Mouse (Mus musculus): ENCODE measurements at regions not wholly inside any gene's neighbourhood (a gene's known extent, or its start where the extent isn't known, plus 50 kb on each side); places are given as distances from the start of the nearest gene placed in this dataset.

DNA sequence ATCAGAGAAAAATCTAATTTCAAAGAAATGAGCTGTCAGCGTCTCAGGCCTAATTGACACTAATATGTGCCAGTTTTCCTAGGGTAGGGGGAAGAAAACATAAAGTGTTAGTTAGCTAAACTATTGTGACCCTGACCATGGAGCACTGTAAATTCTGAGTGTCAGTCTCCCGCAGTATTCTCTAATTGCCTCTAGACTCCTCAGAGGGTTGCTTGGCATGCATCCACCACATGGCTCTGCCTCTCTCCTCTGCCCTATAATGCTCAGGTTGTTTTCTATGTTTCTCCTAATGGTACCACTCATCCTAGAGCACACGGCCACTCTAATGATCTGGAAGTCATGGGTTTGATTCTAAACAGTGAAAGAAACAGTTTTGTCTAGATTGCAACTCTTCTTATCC lies 60.9 kb upstream of the Rgs1 start:
- H3K9ac ChIP-seq, result no peak overlapping the region
- H3K27me3 ChIP-seq, result no peaks in the 10 kb centered on the region
- ATAC-seq (ENCODE audit: low FRiP score), result no peak
- no peaks in the 10 kb centered on the region for H3K9me3 ChIP-seq
- H3K4me2 ChIP-seq, result no peak overlapping the region
- H3K4me1 ChIP-seq, result no peaks in the 10 kb centered on the region
- no peak overlapping the region for H3K27ac ChIP-seq
- WGBS, result 74% methylated on average over 3 of the region's 3 CpGs
- no peaks in the 10 kb centered on the region for H3K36me3 ChIP-seq (replicated peaks)
- H3K4me3 ChIP-seq (replicated peaks), result no peak overlapping the region

DNA sequence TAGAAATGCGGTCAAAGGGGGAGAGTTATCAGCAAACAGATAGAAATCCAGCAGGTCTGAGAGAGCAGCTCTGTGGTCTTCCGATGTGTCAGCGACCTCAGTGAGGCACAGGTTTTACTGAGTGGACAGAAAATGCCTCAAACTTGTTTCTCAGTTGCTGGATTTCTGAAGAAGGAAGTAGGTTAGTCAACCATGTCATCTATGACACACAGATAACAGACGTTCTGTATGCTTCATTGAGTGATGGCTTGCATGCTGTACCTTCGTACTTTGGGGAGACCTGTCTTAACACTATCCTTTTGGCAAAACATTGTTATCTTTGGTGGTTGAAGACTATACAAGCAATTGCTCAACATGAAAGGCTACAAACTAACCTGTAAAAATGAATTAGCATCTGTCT lies 59.3 kb upstream of the Rgs1 start:
- no peaks in the 10 kb centered on the region for H3K36me3 ChIP-seq (replicated peaks)
- no peaks in the 10 kb centered on the region for H3K27me3 ChIP-seq
- H3K4me1 ChIP-seq, result no peaks in the 10 kb centered on the region
- H3K4me2 ChIP-seq, result no peak overlapping the region
- no peak overlapping the region for H3K4me3 ChIP-seq (replicated peaks)
- no peak for ATAC-seq (ENCODE audit: low FRiP score)
- no peak overlapping the region for H3K9ac ChIP-seq
- H3K27ac ChIP-seq, result no peak overlapping the region
- H3K9me3 ChIP-seq, result no peaks in the 10 kb centered on the region
- WGBS, result 93% methylated on average over 5 of the region's 5 CpGs

DNA sequence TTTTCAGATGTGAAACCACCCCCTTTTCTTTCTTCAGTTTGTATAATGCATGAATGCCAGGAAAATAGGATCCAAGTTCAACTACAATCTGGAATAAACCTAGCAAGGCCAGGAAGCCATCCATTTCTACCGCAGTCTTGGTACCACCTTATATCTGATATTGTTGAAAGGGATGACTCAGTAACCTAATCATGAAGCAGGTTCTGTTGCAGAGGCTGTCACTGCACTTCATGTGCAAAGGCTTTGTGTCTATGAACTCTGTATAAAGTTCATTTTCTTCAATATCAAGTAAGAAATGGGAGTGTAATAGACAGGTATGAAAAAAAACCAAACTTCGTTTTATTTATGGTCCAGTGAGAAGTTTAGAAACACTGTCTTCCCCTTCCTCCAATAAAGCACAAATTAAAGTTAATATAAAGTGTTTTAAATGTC lies 58.8 kb upstream of the Rgs1 start:
- Histone ChIP-seq H3K4me2 (no peak overlapping the region), H3K36me3 (replicated peaks) (no peaks in the 10 kb centered on the region), H3K4me3 (replicated peaks) (no peak overlapping the region), H3K27ac (no peak overlapping the region), H3K27me3 (no peaks in the 10 kb centered on the region), H3K9me3 (no peaks in the 10 kb centered on the region), H3K9ac (no peak overlapping the region), H3K4me1 (no peaks in the 10 kb centered on the region)
- no peak for ATAC-seq (ENCODE audit: low FRiP score)
- WGBS, result 96% methylated on average over 2 of the region's 2 CpGs

DNA sequence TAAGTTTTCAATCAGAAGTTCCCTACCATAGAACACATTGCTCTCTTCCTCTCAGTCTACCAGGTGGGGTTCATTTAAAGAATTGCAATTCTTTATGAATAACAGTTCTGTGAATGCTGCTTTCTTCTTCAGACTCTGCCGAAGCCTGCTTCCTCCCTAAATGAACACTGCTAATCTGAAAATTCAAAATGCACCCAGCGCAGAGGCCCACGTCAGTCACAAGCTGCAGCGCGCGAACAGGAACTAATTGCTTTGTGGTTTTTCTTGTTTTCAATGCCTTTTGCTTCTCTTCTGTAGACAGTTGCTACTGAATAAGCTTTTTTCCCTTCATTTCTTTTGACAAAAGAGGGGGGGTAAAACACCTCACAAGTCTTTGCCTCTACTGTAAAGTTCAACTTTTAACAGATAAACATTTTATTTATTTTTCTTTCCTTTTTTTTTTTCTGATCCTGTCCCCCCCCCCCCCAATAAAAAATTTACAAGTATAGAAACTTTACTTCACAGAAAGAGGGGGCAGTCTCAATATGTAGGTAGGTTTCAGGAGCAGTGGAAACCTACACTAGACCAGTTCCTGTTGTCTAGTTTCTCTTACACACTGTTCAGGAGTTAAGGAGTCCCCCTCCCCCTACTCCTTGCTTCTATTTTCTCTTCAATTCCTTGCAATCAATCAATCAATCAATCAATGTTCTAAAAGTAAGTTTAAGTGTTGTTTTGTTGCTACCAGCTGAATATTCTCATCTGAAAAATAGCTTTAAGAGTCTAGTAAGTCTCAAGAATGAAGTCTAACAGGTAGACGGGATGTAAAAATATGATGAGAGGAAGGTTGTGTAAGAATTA lies 58.2 kb upstream of the Rgs1 start:
- 64% methylated on average over 7 of the region's 7 CpGs for WGBS
- Histone ChIP-seq H3K4me2 (no peak overlapping the region), H3K27ac (no peak overlapping the region), H3K9me3 (no peaks in the 10 kb centered on the region), H3K4me3 (replicated peaks) (no peak overlapping the region), H3K4me1 (no peaks in the 10 kb centered on the region), H3K36me3 (replicated peaks) (no peaks in the 10 kb centered on the region), H3K27me3 (no peaks in the 10 kb centered on the region), H3K9ac (no peak overlapping the region)
- no peak for ATAC-seq (ENCODE audit: low FRiP score)

DNA sequence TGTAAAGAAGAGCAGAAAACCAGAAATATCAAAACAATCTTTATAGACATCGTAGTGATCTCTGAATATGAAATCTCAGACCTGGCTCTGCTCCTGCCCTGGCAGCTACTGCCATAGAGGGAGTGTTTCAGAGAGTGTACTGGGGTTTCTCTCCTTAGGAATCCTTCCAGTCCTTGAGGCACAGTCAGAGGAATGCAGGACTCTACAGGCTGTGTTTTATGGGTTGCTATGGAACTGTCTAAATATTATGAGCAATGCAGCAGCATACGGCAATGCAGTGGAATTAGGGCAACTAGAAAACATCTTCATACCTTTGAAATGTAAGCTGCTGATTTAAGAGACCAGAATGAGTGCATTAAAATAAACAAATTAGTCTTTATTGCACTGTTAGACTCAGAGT lies 57.2 kb upstream of the Rgs1 start:
- H3K36me3 ChIP-seq (replicated peaks), result no peaks in the 10 kb centered on the region
- H3K4me1 ChIP-seq, result no peaks in the 10 kb centered on the region
- H3K27me3 ChIP-seq, result no peaks in the 10 kb centered on the region
- ATAC-seq (ENCODE audit: low FRiP score), result no peak
- no peak overlapping the region for H3K4me2 ChIP-seq
- H3K9ac ChIP-seq, result no peak overlapping the region
- no peaks in the 10 kb centered on the region for H3K9me3 ChIP-seq
- WGBS, result 83% methylated on average over 2 of the region's 2 CpGs
- no peak overlapping the region for H3K27ac ChIP-seq
- H3K4me3 ChIP-seq (replicated peaks), result no peak overlapping the region

DNA sequence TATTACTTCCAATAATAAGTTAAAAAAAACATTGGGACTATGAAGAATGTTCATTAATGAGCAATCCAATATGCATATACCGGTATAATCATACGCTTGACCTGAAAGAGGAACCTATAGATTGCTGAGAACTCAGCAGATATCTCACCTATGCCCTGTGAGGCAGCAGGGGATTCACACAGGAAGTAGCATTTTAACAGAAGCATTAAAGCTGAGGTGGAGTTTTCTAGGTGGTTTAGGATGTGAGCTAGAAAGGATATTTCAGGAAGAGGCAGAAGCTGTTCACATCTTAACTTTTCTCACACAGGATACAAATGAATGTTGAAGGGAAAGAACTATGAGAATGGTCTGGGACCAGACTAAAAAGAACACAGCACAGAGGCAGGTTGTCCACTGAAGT lies 51.6 kb upstream of the Rgs1 start:
- H3K36me3 ChIP-seq (replicated peaks), result no peaks in the 10 kb centered on the region
- no peak overlapping the region for H3K4me2 ChIP-seq
- H3K9me3 ChIP-seq, result no peaks in the 10 kb centered on the region
- ATAC-seq (ENCODE audit: low FRiP score), result no peak
- no peaks in the 10 kb centered on the region for H3K27me3 ChIP-seq
- H3K27ac ChIP-seq, result no peak overlapping the region
- WGBS, result 93% methylated on average over 2 of the region's 2 CpGs
- no peaks in the 10 kb centered on the region for H3K4me1 ChIP-seq
- no peak overlapping the region for H3K4me3 ChIP-seq (replicated peaks)
- no peak overlapping the region for H3K9ac ChIP-seq
